Mouse (Mus musculus) cerebellum, postnatal 36 days (tissue): Measurements from ENCODE around the gene Tcp10c.
"Not testable (repeated sequence)": the region's sequence is repeated elsewhere in the genome, so short reads cannot be mapped to it uniquely, and the experiment has no call there.

Experiments
- DNase-seq, 2 experiments: peaks; one replicate each; pipeline ENCODE4 v3.0.0; 2021 to 2022; ENCODE audit warnings: mixed read lengths in 2 of 2

Gene Tcp10c

GRCm38 (mm10) chr17:13354521-13354920, at the start of gene Tcp10c:
Gene Tcp10c (plus strand): TSS chr17:13354572.
- DNase-seq, result not testable (repeated sequence)

DNA sequence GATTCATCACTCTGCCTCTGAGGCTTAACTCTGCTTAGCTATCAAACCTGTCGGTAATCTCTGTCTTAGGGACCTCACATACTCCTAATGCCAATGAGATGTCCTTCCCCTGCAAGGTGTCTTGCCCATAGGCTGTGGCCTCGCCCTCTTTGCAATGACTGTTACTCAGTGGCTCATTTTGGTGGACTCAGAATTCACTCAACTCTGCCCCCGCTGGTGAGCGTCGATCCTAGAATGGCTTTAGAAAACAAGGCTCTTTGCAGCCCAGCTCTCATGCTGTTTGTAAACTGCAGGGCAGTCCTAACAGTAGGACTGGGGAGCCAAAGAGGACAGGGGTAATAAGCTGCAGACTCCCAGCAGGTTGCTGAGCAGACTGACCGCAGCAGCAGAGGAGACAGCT, 46.5 kb upstream of the Tcp10c start:
- DNase-seq, result peak in 1 of 2 experiments; percentile 8

DNA sequence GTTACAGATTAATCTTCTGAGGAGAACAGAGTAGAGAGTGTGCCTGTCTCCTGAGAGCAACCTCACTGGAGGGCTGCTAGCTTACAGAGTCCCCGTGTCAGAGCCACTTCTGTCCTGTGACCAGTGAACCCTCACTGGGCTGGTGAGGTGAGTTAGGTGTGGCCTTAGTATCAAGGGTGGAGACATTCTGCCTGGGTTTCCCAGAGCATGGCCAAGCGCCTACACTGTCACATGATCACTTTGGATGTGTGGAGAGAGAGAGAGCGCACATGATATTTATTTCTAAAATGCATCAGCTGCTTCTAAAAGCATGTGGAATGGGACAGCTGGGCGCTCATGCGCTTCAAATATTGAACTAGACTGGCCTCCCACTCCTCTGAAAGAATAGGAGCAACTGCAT, 46.0 kb upstream of the Tcp10c start:
- DNase-seq, result not testable (repeated sequence)

DNA sequence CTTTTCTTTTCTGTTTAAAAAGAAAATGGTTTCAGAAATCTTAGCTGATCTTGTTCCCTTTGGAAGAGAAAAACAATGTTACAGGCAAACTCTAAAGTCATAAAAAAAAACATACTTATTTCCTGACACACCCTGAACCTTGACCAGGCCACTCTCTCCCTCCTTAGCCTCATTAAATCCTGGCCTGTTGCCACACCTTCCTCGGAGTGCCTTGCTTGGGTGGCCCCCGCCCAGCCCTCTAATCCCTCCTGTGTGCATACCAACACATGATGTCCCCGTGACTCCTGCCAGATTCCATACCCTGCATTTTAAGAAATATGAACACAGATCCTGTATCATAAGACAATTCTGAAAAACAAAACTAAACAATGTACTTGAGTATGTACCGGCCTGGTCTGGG, 45.6 kb upstream of the Tcp10c start:
- not testable (repeated sequence) for DNase-seq

- DNase-seq, result not testable (repeated sequence)
These were observed 45.2 kb upstream of the Tcp10c start for GRCm38 (mm10) chr17:13309182-13309631.

DNA sequence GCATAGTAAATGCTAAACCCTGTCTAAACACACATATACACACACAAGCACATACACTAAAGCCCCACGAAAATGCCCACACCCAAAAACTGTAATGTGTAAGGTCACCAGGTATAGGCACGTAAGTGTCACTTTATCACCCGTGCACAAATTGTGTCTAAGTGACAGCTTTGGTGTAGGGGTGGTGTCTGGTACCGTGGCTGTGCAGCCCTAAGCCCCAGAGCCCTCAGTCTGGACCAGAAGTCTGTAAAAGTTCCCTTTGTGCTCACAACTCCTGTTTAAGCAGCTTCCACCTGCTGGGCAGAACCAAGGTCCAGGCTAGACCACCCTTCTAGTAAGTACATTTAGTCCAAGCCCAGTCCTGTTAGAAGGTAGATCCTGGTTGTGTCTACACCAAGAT, 24.4 kb upstream of the Tcp10c start:
- DNase-seq, result not testable (repeated sequence)

DNA sequence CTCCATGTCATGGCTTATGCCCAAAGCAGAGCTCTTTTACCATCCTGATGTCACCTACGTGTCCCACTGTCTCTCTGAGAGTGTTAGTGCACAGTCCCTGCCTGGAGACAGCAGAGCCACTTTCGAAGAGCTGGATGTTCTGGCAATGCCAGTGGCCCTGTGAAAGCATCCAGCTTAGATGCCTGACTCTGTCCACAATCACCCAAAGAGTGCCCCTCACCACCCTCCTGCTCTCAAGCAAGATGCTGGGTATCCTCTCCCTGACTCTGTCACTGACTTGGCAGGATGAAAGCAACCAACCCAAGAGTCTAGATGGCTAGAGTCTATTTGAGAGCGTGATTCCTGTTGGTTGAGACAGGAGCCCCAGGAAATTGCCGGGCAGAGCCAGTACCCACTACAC, 23.2 kb upstream of the Tcp10c start:
- DNase-seq, result not testable (repeated sequence)

DNA sequence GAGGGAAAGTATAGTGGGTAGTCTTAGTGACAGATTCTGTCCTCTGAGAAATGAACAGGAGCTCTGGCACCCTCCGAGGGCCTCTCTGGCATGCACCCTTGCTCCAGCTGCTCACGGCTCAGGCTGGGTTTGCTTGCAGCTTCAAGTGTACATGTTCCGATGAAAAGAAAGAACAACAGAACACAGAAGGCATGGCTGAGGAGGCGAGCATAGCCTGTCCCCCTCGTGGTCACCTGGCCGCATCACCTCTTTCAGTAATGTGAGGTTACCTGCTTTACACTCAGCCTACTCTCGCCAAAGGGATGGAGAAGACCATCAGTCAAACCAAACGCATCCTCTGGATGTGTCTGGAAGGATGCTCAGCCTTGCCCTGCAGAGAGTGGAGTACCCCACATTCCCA, 21.9 kb upstream of the Tcp10c start:
- DNase-seq, result not testable (repeated sequence)

DNA sequence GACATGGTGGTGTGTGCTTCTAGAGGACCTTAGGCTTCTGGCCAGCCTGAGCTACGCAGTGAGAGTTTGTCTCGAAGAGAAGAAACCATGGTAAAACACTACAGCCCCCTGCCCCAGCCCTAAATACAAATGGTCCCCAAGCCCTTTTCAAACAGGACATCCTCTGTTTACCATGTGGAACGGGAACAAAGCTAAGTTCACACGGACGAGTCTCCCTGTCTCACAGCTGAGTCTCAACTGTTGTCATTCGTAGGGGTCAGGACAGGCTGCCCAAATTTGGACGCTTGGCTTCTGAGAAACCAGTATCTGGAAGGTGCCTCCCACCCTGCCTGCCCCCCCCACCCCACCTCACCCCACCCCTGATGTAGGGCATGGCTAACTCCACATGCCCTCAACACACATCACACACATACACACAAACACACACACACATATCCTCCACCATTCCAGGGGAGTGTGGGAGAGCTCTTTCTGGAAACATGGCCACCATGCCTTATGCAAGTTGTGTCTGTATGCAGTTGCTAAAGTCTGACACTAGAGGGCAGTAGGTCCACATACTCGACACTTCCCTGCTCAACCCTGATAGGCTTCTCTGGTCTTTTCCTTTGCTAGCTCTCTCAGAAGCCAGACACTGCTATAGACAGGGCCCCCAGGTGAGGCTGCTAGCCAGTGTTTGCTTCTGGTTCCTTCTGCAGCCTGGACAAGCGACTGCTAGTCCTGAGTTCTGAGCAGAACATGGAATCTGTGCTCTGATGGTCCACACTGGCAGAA, 17.2 kb upstream of the Tcp10c start:
- DNase-seq, result peak; percentile 20 to 40

GRCm38 (mm10) chr17:13337931-13338330, 16.4 kb upstream of the Tcp10c start:
- not testable (repeated sequence) for DNase-seq

DNA sequence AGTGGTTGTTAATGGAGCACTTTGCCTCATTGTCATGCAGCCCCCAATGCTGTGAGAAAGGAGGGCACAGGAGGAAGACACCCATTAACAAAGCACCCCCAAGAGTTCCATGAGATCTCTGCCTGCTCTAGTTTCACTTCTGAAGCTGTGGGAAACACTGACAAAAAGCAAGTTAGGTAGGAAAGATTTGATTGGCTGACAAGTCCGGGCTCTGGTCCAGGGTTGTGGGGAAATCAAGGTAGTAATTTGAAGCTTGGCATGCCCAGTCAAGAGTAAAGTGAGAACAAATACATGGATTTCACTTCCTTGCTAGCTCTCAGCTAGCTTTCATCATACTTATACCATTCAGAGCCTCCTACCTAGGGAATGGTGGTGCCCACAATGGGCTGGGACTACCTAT, 14.3 kb upstream of the Tcp10c start:
- DNase-seq, result not testable (repeated sequence)

GRCm38 (mm10) chr17:13345923-13346322, 8.4 kb upstream of the Tcp10c start:
- DNase-seq, result not testable (repeated sequence)

GRCm38 (mm10) chr17:13349563-13349962, 4.8 kb upstream of the Tcp10c start:
- DNase-seq, result not testable (repeated sequence)

GRCm38 (mm10) chr17:13353249-13353648, 1.1 kb upstream of the Tcp10c start:
- not testable (repeated sequence) for DNase-seq

GRCm38 (mm10) chr17:13362489-13362888, 8.1 kb downstream of the Tcp10c start:
- DNase-seq, result not testable (repeated sequence)

DNA sequence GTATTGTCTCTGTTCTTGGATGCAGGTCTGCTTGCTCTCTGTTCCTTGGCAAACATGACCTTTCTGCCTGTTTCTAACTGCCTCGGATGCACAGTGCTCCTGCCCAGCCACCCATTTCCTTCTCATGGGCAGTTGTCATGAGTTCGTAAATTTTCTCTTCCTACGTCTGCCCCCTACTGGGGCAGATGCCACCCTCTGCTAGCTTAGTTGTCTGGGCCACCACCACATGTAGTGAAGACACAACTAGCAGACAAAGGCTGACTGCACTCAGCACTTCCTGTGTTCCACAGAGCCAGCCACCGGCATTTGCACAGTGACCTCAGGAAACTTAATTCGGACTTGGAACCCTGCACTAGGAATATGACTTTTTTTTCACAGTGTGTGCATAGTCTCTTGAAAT, 9.4 kb downstream of the Tcp10c start:
- DNase-seq, result not testable (repeated sequence)

GRCm38 (mm10) chr17:13364196-13364595, 9.8 kb downstream of the Tcp10c start:
- DNase-seq, result not testable (repeated sequence)

DNA sequence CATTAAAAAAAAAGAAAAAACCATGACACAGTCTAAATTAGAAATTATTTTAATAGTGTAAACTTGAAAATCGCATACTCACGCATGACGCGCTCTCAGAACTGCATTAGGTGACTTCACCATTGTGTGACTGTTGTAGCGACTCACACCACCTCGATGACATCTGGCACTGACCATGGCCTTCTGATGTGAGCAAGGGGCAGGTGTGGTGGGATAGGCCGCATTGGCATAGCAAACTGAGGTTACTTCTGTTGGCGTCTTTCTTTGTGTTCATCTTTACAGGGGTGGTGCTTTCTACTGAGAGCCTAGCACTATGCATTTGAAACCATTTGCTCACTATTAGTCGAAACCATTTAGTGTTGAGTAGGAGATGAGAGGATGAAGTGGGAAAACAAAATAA, 12.8 kb downstream of the Tcp10c start:
- not testable (repeated sequence) for DNase-seq

DNA sequence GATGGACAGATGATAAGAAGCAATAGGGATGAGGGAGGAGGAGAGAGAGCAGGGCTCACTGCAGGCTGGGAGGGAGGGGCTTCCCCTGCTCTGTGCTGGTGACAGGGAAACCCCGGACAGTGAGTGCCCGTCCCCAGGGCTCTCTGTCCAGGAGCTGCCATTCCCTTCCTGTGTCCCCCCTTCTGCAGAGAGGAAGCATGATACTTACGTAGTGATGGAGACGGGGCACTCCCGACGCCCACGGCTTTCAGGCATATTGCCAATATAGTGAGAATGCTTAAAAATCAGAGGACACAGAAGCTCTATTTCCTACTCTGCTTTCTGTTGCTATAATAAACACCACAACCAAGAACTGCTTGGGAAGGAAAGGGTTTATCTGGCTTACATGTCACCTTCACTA, 14.3 kb downstream of the Tcp10c start:
- not testable (repeated sequence) for DNase-seq

- not testable (repeated sequence) for DNase-seq
These were observed 16.4 kb downstream of the Tcp10c start for GRCm38 (mm10) chr17:13370746-13371145.

DNA sequence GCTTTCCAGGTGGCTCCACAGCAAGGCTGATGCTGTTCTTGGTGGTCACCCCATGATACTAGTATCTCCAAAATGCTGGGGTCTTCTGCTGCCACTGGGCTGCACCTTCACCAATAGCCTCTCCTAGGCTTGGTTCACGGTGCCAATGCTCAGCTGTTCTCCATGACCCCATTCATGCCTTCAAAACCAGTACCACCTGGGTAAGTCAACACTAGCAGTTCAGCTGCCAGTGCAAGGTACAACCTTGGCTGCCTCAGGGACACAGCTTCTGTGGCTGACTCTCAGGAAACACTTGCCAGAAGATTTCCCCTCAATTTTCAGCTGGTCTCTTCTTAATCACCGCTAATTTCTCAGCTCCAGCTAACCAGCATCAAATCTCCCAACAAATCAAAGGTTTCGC, 24.0 kb downstream of the Tcp10c start:
- DNase-seq, result not testable (repeated sequence)

GRCm38 (mm10) chr17:13379951-13380615, 25.7 kb downstream of the Tcp10c start:
- not testable (repeated sequence) for DNase-seq

DNA sequence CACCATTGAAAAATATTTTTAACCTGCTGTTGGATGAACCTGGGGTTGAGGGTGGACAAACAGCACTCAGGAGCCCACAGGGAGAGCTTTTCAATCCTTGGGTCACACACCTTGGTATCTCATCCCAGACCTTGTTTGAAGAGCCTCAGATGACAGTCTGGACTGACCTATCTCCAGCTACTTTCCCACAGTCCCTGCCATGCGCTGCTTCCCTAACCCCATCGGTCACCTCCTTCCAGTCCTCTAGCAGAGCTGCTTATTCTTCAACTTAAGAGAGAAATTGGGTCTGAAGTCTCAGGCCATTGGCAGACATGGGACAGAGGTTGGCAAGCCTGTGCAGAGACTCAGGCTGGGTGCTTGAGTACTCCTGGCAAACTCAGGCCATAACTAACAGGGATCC, 26.9 kb downstream of the Tcp10c start:
- DNase-seq, result not testable (repeated sequence)

- DNase-seq, result not testable (repeated sequence)
These were observed 36.6 kb downstream of the Tcp10c start for GRCm38 (mm10) chr17:13391020-13391419.
